Mouse (Mus musculus) liver, embryonic 14.5 days (tissue): Measurements from ENCODE around the gene Diaph3. TPM values are rescaled to one million over a fixed set of nuclear protein-coding genes. Genes with fewer than 3 reads are reported as not detected.

Experiments used
- ATAC-seq: fragments of 200-750 bp; cut with Nextera tagmentation; 2 replicates; pipeline ENCODE4 v1.8.0; 2017; ENCODE audit warnings: moderate number of reproducible peaks, mild to moderate bottlenecking, moderate library complexity; ENCODE audit not compliant: insufficient read depth
- DNase-seq, 3 experiments: peaks; one replicate each; pipeline ENCODE4 v3.0.0-alpha.2; 2012 to 2013; ENCODE audit warnings: low read depth in 3 of 3, low spot score in 3 of 3
- H3K27ac ChIP-seq: fragments of 300-500 bp; sonication (generic); 2 replicates; pipeline ENCODE4 v1.5.1; 2014; ENCODE audit warnings: moderate library complexity, mild to moderate bottlenecking, control low read depth, inconsistent platforms
- H3K27me3 ChIP-seq: fragments of 300-500 bp; sonication (generic); 2 replicates; pipeline ENCODE4 v1.6.1; 2014; ENCODE audit warnings: mild to moderate bottlenecking, low read length, moderate library complexity; ENCODE audit not compliant: control insufficient read depth, insufficient read depth
- H3K36me3 ChIP-seq: fragments of 300-500 bp; sonication (generic); replicated peaks from 2 replicates; pipeline ENCODE4 v1.6.1; 2014; ENCODE audit warnings: low read depth; ENCODE audit not compliant: control insufficient read depth, insufficient read depth
- H3K4me1 ChIP-seq, 2 experiments: fragments of 200-500 bp in 1 of 2; fragments of 300-500 bp in 1 of 2; sonication (generic) in 1 of 2; replicated peaks; 2 replicates each; pipeline ENCODE4 v1.6.1; 2012 to 2014; ENCODE audit warnings: antibody characterized with exemption in 1 of 2, inconsistent platforms in 1 of 2, low read length in 1 of 2; ENCODE audit not compliant: control insufficient read depth in 2 of 2, insufficient read depth in 2 of 2
- H3K4me2 ChIP-seq: fragments of 300-500 bp; sonication (generic); 2 replicates; pipeline ENCODE4 v1.6.1; 2014; ENCODE audit warnings: low read depth, mild to moderate bottlenecking, control low read depth, moderate library complexity
- H3K4me3 ChIP-seq, 2 experiments: fragments of 200-500 bp in 1 of 2; fragments of 300-500 bp in 1 of 2; sonication (generic) in 1 of 2; 2 replicates each; pipeline ENCODE4 v1.5.1; 2012 to 2014; ENCODE audit warnings: low read depth in 2 of 2, low read length in 2 of 2, mild to moderate bottlenecking in 2 of 2, control low read depth in 1 of 2, inconsistent platforms in 1 of 2, moderate library complexity in 1 of 2; ENCODE audit not compliant: insufficient read depth in 1 of 2
- H3K9ac ChIP-seq: fragments of 300-500 bp; sonication (generic); replicated peaks from 2 replicates; pipeline ENCODE4 v1.6.1; 2014; ENCODE audit warnings: mild to moderate bottlenecking, control low read depth, moderate library complexity
- H3K9me3 ChIP-seq: fragments of 300-500 bp; sonication (generic); 2 replicates; pipeline ENCODE4 v1.6.1; 2016; ENCODE audit warnings: low read length, mixed read lengths; ENCODE audit not compliant: control insufficient read depth
- CTCF ChIP-seq: IDR thresholded peaks from 2 replicates; pipeline ENCODE4 v1.5.1; 2016; ENCODE audit warnings: antibody characterized with exemption, low read depth, control low read depth
- EP300 ChIP-seq: IDR thresholded peaks from 2 replicates; pipeline ENCODE4 v1.6.1; 2016; ENCODE audit warnings: antibody characterized with exemption, low read depth
- WGBS: fragments of 180-500 bp; shearing (Covaris S2); extraction: QIAGEN DNeasy Blood & Tissue Kit; methylation state at CpG from one replicate; pipeline ENCODE4 v1.1.7; 2014; ENCODE audit not compliant: insufficient replicate concordance; 5-methylcytosine and 5-hydroxymethylcytosine counted together
- polyA plus RNA-seq, 2 experiments: library from polyadenylated mRNA; depleted of rRNA in 1 of 2; stranded (reverse) in 1 of 2; unstranded in 1 of 2; fragments of >200 nt; fragmentation: Nextera tagmentation in 1 of 2; extraction: Ambion mirVana in 1 of 2; gene quantifications; 2 replicates each; pipeline versions ENCODE4 v1.2.1 to v1.2.3; 2012 to 2014

The Diaph3 gene
- polyA plus RNA-seq, 2 experiments = 8.9 to 15.2 TPM

GRCm38 (mm10) chr14:86749425-86749824, 391.6 kb downstream of the Diaph3 start:
- DNase-seq = no peak
- Histone ChIP-seq H3K27ac (no peak overlapping the region), H3K36me3 (no peaks in the 10 kb centered on the region), H3K9ac (no peak overlapping the region), H3K27me3 (no peaks in the 10 kb centered on the region), H3K4me3 (no peak overlapping the region), H3K4me1 (peaks cover 0 to 4% of the 10 kb centered on the region in 2 experiments; a peak in 2 of 4 replicates), H3K4me2 (no peak overlapping the region), H3K9me3 (no peaks in the 10 kb centered on the region)
- 79% methylated on average over 4 of the region's 4 CpGs for WGBS
- no peak for ATAC-seq
- TF ChIP-seq EP300 (no peak), CTCF (no peak)

DNA sequence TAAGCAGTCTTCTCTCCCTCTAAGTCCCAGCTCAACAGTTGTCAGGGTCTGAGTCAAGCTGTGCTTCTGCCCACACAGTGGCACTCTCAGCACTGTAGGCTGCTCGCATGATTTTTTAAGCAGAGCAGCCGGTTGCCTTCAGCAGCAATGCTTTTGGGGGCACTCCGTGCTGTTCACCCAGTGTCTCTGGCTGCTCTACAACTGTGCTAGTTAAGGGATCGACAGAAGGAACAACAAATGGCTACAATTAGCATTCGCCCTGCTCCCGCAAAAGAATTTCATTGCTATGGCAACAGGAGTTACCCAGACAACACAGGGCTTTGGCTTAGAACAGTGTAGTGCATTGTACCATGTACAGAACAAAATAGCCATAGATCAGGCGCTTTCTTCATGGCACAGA, 392.2 kb downstream of the Diaph3 start:
- ATAC-seq (no peak), DNase-seq (no peak)
- Histone ChIP-seq H3K9me3 (no peaks in the 10 kb centered on the region), H3K9ac (no peak overlapping the region), H3K27ac (no peak overlapping the region), H3K4me1 (peaks cover 0 to 7% of the 10 kb centered on the region in 2 experiments; a peak in 3 of 4 replicates), H3K36me3 (no peaks in the 10 kb centered on the region), H3K27me3 (no peaks in the 10 kb centered on the region), H3K4me3 (no peak overlapping the region), H3K4me2 (no peak overlapping the region)
- TF ChIP-seq EP300 = no peak
- no peak for TF ChIP-seq CTCF
- 76% methylated on average over 7 of the region's 7 CpGs for WGBS

GRCm38 (mm10) chr14:86744523-86744922, 396.5 kb downstream of the Diaph3 start:
- Histone ChIP-seq H3K9me3 (no peaks in the 10 kb centered on the region), H3K4me1 (peaks cover 21 to 28% of the 10 kb centered on the region in 2 experiments), H3K4me3 (no peak overlapping the region), H3K36me3 (no peaks in the 10 kb centered on the region), H3K4me2 (no peak overlapping the region), H3K9ac (no peak overlapping the region), H3K27ac (no peak overlapping the region), H3K27me3 (no peaks in the 10 kb centered on the region)
- DNase-seq (no peak), ATAC-seq (no peak)
- TF ChIP-seq CTCF (no peak), EP300 (no peak)
- WGBS = 68% methylated on average over 6 of the region's 6 CpGs

GRCm38 (mm10) chr14:86741855-86742531, 399.0 kb downstream of the Diaph3 start:
- peak overlapping the region; percentile 41; the same call in 1 of the 2 replicates for H3K9ac ChIP-seq
- peak; percentile 92 for TF ChIP-seq EP300
- no peak for TF ChIP-seq CTCF
- ATAC-seq (peak; percentile 93), DNase-seq (peak; percentile 73 to 84 (median 80))
- H3K27ac ChIP-seq = peak overlapping the region; percentile 81
- no peaks in the 10 kb centered on the region for H3K9me3 ChIP-seq
- H3K4me2 ChIP-seq = peak overlapping the region; percentile 51
- 49% methylated on average over 7 of the region's 7 CpGs for WGBS
- H3K27me3 ChIP-seq = no peaks in the 10 kb centered on the region
- peaks cover 21 to 28% of the 10 kb centered on the region in 2 experiments for H3K4me1 ChIP-seq
- H3K36me3 ChIP-seq = no peaks in the 10 kb centered on the region
- no peak overlapping the region for H3K4me3 ChIP-seq

DNA sequence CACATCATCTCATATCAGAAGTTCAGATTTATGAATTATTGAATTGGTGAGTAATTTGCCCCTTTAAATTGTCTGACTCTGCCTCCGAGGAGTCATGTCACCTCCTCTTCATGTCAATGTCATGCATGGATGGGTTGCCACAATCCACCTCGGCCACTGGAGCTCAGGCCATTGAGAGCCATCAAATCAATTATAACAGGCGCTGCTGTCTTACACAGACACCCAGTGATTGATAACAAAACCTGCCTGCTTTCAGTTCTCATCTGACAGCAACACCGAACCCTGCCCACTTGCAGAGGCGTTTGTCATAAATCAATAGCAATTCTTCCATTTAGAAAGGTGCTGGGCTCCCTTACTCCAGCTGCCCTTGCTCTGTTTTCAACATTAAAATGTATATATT, 402.1 kb downstream of the Diaph3 start:
- Histone ChIP-seq H3K4me1 (peaks cover 21 to 22% of the 10 kb centered on the region in 2 experiments), H3K36me3 (no peaks in the 10 kb centered on the region), H3K27me3 (no peaks in the 10 kb centered on the region), H3K4me2 (no peak overlapping the region), H3K9me3 (no peaks in the 10 kb centered on the region), H3K27ac (no peak overlapping the region), H3K9ac (no peak overlapping the region), H3K4me3 (no peak overlapping the region)
- TF ChIP-seq EP300 (no peak), CTCF (no peak)
- 62% methylated on average over 5 of the region's 5 CpGs for WGBS
- ATAC-seq (no peak), DNase-seq (no peak)
